Mouse (Mus musculus): ENCODE results near the gene Rfx7.

GRCm38 (mm10) chr9:72635134-72635533 is 103.1 kb downstream of the Rfx7 start:
- TF ChIP-seq POLR2A (IDR thresholded peaks at IDR 0.05; ENCODE audit: insufficient read depth, low read depth, low read length) (no peak), CTCF (IDR thresholded peaks at IDR 0.05; ENCODE audit: insufficient read depth, low read depth, low read length) (no peak)

All from olfactory bulb, adult 2 months (tissue).